Mouse (Mus musculus) T-cell, adult 2 months (primary cell): ENCODE data around the gene Med22.

ENCODE experiments used
- DNase-seq: peaks from one replicate; pipeline ENCODE4 v3.0.0; 2022; ENCODE audit warnings: low spot score

The Med22 gene

GRCm38 (mm10) chr2:26910124-26910993, at the start of gene Med22, which contains the start of gene Rpl7a:
TSS of gene Med22 (minus strand) at chr2:26910677.
TSS of gene Rpl7a (plus strand) at chr2:26910764.
- peak; percentile 97 for DNase-seq

GRCm38 (mm10) chr2:26957488-26957859, 47.0 kb upstream of the Med22 start:
- DNase-seq: no peak

GRCm38 (mm10) chr2:26956811-26957487, 46.5 kb upstream of the Med22 start:
- no peak for DNase-seq

GRCm38 (mm10) chr2:26954735-26955395, 44.4 kb upstream of the Med22 start:
- DNase-seq: no peak

DNA sequence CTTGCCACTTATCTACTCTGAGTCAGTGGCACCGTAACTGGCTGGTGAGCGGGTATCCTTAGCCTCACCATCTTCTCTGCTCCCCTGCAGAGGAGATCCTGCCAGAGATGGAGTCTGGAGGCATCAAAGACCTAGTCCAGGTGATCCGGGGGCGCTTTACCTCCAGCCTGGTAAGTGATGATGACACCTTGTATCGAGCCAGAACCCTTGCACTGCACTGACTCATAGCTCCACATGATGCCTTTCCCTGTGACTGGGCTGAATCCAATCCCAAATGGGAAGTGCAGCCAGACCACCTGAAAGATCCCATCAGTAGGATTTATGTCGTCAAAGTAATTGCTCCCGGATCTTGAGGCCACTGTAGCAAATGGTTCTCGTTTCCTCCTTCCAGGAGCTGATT, 42.4 kb upstream of the Med22 start:
- DNase-seq: no peak

DNA sequence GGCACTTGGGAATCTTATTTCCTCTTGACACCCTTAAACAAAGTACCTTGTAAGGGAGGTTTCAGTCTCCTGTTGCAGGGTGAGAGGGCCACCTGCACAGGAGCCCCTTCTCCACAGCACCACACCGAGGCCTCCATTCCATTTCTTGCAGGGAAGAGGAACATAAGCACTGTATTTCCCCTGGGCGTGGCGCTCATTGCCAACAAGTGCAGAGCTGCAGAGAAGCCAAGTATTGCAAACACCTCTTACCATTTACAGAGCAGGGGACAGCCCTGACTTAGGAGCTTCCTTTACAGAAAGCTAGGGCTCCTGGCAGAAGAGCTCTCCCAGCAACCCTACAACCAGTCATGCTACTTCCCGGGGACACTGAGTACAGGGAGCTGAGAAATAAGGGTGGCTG, 41.7 kb upstream of the Med22 start:
- no peak for DNase-seq

GRCm38 (mm10) chr2:26951346-26951905, 40.9 kb upstream of the Med22 start:
- no peak for DNase-seq

GRCm38 (mm10) chr2:26950411-26950810, 39.9 kb upstream of the Med22 start:
- no peak for DNase-seq

DNA sequence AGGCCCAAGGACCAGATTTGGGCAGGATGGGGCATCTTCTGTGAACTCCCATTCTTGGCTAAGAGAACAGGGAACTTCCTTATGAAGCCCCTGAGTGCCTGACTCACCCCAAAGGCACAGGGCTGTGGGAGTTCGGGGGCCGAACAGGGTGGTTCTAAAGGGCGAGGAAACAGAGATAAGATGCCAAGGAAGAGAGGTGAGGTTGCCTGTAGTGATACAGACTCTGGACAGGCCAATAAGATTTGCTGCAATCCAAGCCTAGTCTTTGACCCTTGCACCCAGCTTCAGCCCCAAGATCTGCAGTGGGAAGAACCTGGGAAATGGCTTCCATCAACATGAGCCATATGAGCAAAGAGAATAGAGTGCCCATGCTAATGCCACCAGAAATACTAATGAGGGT, 32.8 kb upstream of the Med22 start:
- no peak for DNase-seq

DNA sequence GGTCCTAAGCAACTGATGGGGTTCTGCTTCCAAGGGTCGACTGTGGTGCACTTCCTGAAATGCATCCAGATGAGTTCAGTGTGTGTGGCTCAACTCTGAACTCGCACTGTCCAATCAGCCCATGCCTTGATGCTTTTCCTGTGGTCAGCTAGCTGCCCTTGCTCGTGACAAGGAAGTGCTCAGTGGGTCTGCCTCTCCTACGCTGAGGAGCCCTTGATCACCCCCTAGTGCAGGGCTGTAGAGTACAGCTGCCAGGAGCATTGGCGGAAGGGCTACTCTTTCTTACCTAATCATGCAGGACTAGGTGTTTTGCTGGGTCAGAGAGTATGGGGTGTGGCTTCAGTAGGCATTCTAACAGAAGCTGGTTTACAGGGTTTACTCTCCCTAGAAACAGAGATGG, 31.1 kb upstream of the Med22 start:
- DNase-seq: no peak

- peak; percentile 44 for DNase-seq
Observed at GRCm38 (mm10) chr2:26936425-26936824, 25.9 kb upstream of the Med22 start.

GRCm38 (mm10) chr2:26935286-26935685, 24.8 kb upstream of the Med22 start:
- peak; percentile 31 for DNase-seq

DNA sequence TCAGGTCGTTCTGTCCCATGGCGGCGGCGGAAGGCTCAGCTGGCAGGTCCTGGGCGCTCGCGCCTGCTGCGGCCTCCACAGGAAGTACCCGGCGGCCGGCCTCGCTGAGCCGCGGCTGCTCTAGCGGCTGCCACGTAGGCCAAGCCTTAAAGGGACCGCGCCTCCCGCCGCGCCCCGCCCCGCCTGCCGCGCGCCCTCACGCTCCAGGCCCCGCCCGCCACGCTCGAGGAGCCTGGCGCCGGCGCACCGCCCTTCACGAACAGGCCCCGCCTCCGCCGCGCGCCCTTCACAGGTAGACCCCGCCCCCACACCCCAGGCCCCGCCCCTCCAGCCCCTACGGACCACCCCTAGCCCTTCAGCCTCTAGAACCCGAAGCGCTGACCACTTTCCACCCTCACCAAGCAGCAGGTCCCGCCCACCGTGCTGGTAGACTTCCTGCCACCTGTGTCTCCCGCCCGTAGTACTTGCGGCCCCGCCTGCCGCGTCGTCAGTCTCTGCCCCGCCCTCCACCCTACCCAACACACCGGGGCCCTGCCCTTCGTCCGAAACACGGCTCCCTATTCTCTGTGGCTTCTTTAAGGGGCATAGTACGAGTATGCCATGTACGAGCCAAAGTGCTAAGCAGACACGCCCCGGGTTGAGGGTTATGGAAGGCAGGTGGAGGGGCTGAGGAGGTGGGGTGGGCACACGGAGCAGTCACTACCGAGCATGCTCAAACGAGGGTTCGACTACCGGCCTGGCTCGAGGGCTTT, 23.0 kb upstream of the Med22 start, which contains the start of the genes Surf4 and Stkld1:
Gene Surf4 (minus strand): TSS at position 625 of the 752 bp plus-strand sequence.
Gene Stkld1 (plus strand): TSS at position 744 of the 752 bp plus-strand sequence.
- peak; percentile 92 for DNase-seq

- peak; percentile 23 for DNase-seq
Observed at GRCm38 (mm10) chr2:26932473-26933303, 22.2 kb upstream of the Med22 start.

DNA sequence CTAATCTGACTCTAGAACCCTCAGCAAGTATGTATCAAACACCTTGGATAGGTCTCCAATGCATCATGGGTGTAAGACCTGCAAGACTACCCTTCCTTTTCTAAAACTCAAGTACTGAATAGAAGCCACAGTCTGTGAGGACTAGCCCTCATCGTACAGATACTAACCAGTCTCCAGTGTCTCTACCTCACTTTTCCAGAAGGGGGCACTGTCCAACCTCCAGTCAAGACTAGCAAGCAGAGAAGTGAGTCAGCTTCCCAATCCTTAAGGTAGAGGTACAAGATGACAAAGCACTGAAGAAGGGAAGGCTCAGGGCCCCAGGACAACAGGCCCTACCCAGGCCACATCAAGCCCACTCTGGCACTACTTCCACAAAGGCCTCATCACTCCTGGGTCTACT, 19.9 kb upstream of the Med22 start:
- peak; percentile 73 for DNase-seq

DNA sequence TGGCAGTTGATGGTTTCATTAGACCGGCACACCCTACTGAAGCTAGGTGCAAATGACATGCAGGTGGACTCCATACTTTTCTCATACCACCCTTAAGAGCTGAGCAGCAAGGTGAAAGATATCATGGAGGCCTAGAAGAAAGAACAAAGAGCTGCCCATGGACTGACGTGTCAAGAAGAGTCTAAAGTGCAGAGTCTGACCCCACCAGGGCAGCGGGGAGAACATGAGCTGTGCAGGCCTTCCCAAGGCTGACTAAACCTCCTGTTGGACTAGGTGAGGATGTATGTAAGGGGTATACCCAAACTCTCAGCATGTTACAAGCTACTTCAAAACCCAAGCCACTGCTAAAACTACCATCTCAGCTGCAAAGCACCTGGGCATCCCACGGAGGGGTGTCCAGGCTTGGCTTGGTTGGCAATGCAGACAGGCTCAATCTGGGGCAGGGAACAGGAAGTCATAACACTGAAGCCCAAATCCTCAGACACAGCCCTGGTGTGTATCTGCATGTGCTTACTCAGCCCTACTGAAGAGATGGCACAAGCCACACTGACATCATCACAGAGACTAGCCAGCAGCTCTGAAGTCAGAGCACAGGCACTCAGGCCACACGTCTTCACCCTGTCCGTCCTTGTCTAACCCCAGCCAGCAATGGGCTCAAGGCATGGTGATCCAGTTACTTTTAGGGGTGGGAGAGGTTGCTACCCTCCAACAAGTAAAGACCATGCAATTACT, 17.4 kb upstream of the Med22 start:
- DNase-seq: no peak

- no peak for DNase-seq
Observed at GRCm38 (mm10) chr2:26921784-26922183, 11.3 kb upstream of the Med22 start.

- no peak for DNase-seq
Observed at GRCm38 (mm10) chr2:26920190-26920855, 9.8 kb upstream of the Med22 start.

DNA sequence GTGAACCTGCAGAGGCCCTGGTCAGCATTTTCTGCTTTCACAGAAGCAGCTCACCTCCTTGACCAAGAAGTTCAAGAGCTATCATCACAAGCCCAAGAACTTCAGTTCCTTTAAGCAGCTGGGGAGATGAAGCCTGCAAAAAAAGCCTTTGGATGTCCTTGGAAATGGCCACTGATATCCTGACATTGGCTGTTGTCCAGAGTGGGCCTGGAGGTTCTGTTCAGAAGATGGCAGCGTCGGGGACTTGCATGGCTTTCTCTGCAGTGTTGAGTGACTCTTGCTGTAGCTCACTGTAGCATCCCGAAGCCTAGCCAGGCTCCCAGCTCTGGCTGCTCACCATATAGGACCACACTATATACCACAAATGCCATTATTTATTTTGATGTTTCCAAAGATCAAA, 9.2 kb upstream of the Med22 start:
- DNase-seq: no peak
